Mouse (Mus musculus) layer of hippocampus, adult 11-12 months (tissue): ENCODE data around the gene Arhgap23.

ENCODE experiments used
- DNase-seq: peaks from one replicate; pipeline ENCODE4 v3.0.0; 2022; ENCODE audit warnings: low spot score

The Arhgap23 gene

GRCm38 (mm10) chr11:97415330-97415711 lies at the start of gene Arhgap23:
Arhgap23 (plus strand) TSS chr11:97415533.
- DNase-seq: no peak

GRCm38 (mm10) chr11:97365556-97365955 lies 49.8 kb upstream of the Arhgap23 start:
- DNase-seq: no peak

GRCm38 (mm10) chr11:97368501-97368900 lies 46.8 kb upstream of the Arhgap23 start:
- no peak for DNase-seq

GRCm38 (mm10) chr11:97370329-97371091 lies 44.8 kb upstream of the Arhgap23 start:
- DNase-seq: no peak

GRCm38 (mm10) chr11:97372159-97372864 lies 43.0 kb upstream of the Arhgap23 start:
- DNase-seq: no peak

- DNase-seq: no peak
Observed at GRCm38 (mm10) chr11:97373402-97373801, 41.9 kb upstream of the Arhgap23 start.

GRCm38 (mm10) chr11:97380036-97380435 lies 35.3 kb upstream of the Arhgap23 start:
- DNase-seq: no peak

GRCm38 (mm10) chr11:97383017-97383416 lies 32.3 kb upstream of the Arhgap23 start:
- no peak for DNase-seq

GRCm38 (mm10) chr11:97383764-97384163 lies 31.6 kb upstream of the Arhgap23 start:
- no peak for DNase-seq

GRCm38 (mm10) chr11:97387811-97388210 lies 27.5 kb upstream of the Arhgap23 start:
- DNase-seq: no peak

- DNase-seq: no peak
Observed at GRCm38 (mm10) chr11:97389127-97389526, 26.2 kb upstream of the Arhgap23 start.

- DNase-seq: no peak
Observed at GRCm38 (mm10) chr11:97393658-97394057, 21.7 kb upstream of the Arhgap23 start.

GRCm38 (mm10) chr11:97394146-97394545 lies 21.2 kb upstream of the Arhgap23 start:
- DNase-seq: peak; percentile 51

GRCm38 (mm10) chr11:97398506-97398905 lies 16.8 kb upstream of the Arhgap23 start:
- no peak for DNase-seq

GRCm38 (mm10) chr11:97399958-97400710 lies 15.2 kb upstream of the Arhgap23 start:
- DNase-seq: peak; percentile 85

- peak; percentile 65 for DNase-seq
Observed at GRCm38 (mm10) chr11:97401082-97401481, 14.3 kb upstream of the Arhgap23 start.

- no peak for DNase-seq
Observed at GRCm38 (mm10) chr11:97401686-97402435, 13.5 kb upstream of the Arhgap23 start.

- no peak for DNase-seq
Observed at GRCm38 (mm10) chr11:97402746-97403145, 12.6 kb upstream of the Arhgap23 start.

GRCm38 (mm10) chr11:97403614-97404183 lies 11.6 kb upstream of the Arhgap23 start:
- no peak for DNase-seq

- no peak for DNase-seq
Observed at GRCm38 (mm10) chr11:97404184-97404760, 11.1 kb upstream of the Arhgap23 start.

GRCm38 (mm10) chr11:97404761-97405190 lies 10.6 kb upstream of the Arhgap23 start:
- DNase-seq: no peak
